Mouse (Mus musculus): ENCODE data around the gene Chd5.

Gene Chd5

GRCm38 (mm10) chr4:152355672-152356071 lies 17.2 kb downstream of the Chd5 start:
- no peak for DNase-seq

GRCm38 (mm10) chr4:152359700-152360099 lies 21.2 kb downstream of the Chd5 start:
- no peak for DNase-seq

GRCm38 (mm10) chr4:152360855-152361254 lies 22.4 kb downstream of the Chd5 start:
- peak in 1 of 2 experiments; percentile 51 for DNase-seq

- DNase-seq = no peak
Observed at GRCm38 (mm10) chr4:152362180-152362579, 23.7 kb downstream of the Chd5 start.

GRCm38 (mm10) chr4:152365228-152365627 lies 26.8 kb downstream of the Chd5 start:
- DNase-seq = no peak

- no peak for DNase-seq
Observed at GRCm38 (mm10) chr4:152382528-152383252, 44.2 kb downstream of the Chd5 start.

- peak in 1 of 2 experiments; percentile 38 for DNase-seq
Observed at GRCm38 (mm10) chr4:152385644-152386043, 47.2 kb downstream of the Chd5 start.

- DNase-seq = no peak
Observed at GRCm38 (mm10) chr4:152392192-152392591, 53.7 kb downstream of the Chd5 start.

GRCm38 (mm10) chr4:152392627-152393026 lies 54.2 kb downstream of the Chd5 start:
- DNase-seq = no peak

- no peak for DNase-seq
Observed at GRCm38 (mm10) chr4:152398926-152399325, 60.5 kb downstream of the Chd5 start.

GRCm38 (mm10) chr4:152405143-152405542 lies 66.7 kb downstream of the Chd5 start:
- no peak for DNase-seq

GRCm38 (mm10) chr4:152405671-152406201 lies 67.3 kb downstream of the Chd5 start:
- no peak for DNase-seq

GRCm38 (mm10) chr4:152406531-152406930 lies 68.1 kb downstream of the Chd5 start:
- no peak for DNase-seq

GRCm38 (mm10) chr4:152410961-152411360 lies 72.5 kb downstream of the Chd5 start:
- DNase-seq = no peak

- DNase-seq = no peak
Observed at GRCm38 (mm10) chr4:152412524-152413080, 74.2 kb downstream of the Chd5 start.

GRCm38 (mm10) chr4:152418229-152419060 lies 80.0 kb downstream of the Chd5 start:
- DNase-seq = no peak

GRCm38 (mm10) chr4:152423576-152423975 lies 85.1 kb downstream of the Chd5 start:
- no peak for DNase-seq

GRCm38 (mm10) chr4:152424341-152424740 lies 85.9 kb downstream of the Chd5 start:
- peak; percentile 11 to 69 for DNase-seq

GRCm38 (mm10) chr4:152424922-152425321 lies 86.5 kb downstream of the Chd5 start:
- DNase-seq = peak in 1 of 2 experiments; percentile 28

GRCm38 (mm10) chr4:152428259-152428658 lies 89.8 kb downstream of the Chd5 start:
- DNase-seq = no peak

- DNase-seq = peak; percentile 8 to 68
Observed at GRCm38 (mm10) chr4:152432308-152432707, 93.9 kb downstream of the Chd5 start.

- peak; percentile 82 to 96 for DNase-seq
Observed at GRCm38 (mm10) chr4:152434836-152435235, 96.4 kb downstream of the Chd5 start.

- peak; percentile 55 to 90 for DNase-seq
Observed at GRCm38 (mm10) chr4:152435255-152435654, 96.8 kb downstream of the Chd5 start.
